Mouse (Mus musculus) thymus, adult 2 months (tissue): ENCODE data around the gene Foxa3.

Experiments
- CTCF ChIP-seq: fragments of 200-500 bp; IDR thresholded peaks from 2 replicates; pipeline ENCODE4 v1.5.1; 2012; ENCODE audit warnings: mild to moderate bottlenecking, control low read depth, low read length, moderate library complexity, borderline replicate concordance; ENCODE audit not compliant: control insufficient read depth, poor library complexity, insufficient read depth; ENCODE audit errors: extremely low read depth
- POLR2A ChIP-seq: fragments of 200-500 bp; IDR thresholded peaks from 2 replicates; pipeline ENCODE4 v1.6.1; 2012; ENCODE audit warnings: mild to moderate bottlenecking, low read length, control low read depth, moderate library complexity; ENCODE audit not compliant: control insufficient read depth, poor library complexity, insufficient read depth; ENCODE audit errors: extremely low read depth

GRCm38 (mm10) chr7:18987747-18988146, 35.6 kb downstream of the Foxa3 start:
- TF ChIP-seq CTCF (no peak), POLR2A (no peak)
